Mouse (Mus musculus) kidney, adult 11 months (tissue): ENCODE data around the gene Trim71.

ENCODE experiments used
- DNase-seq: peaks from one replicate; pipeline ENCODE4 v3.0.0; 2022

Trim71 gene

GRCm38 (mm10) chr9:114556276-114556855 lies 7.8 kb downstream of the Trim71 start:
- no peak for DNase-seq

- DNase-seq: no peak
Observed at GRCm38 (mm10) chr9:114554355-114554979, 9.7 kb downstream of the Trim71 start.

GRCm38 (mm10) chr9:114553828-114554227 lies 10.3 kb downstream of the Trim71 start:
- no peak for DNase-seq

- no peak for DNase-seq
Observed at GRCm38 (mm10) chr9:114550033-114550432, 14.1 kb downstream of the Trim71 start.

- DNase-seq: no peak
Observed at GRCm38 (mm10) chr9:114549117-114549516, 15.1 kb downstream of the Trim71 start.

- no peak for DNase-seq
Observed at GRCm38 (mm10) chr9:114548496-114548895, 15.7 kb downstream of the Trim71 start.

- peak; percentile 51 for DNase-seq
Observed at GRCm38 (mm10) chr9:114547643-114548077, 16.5 kb downstream of the Trim71 start.

- DNase-seq: no peak
Observed at GRCm38 (mm10) chr9:114546765-114547164, 17.4 kb downstream of the Trim71 start.

- no peak for DNase-seq
Observed at GRCm38 (mm10) chr9:114544754-114545393, 19.3 kb downstream of the Trim71 start.

GRCm38 (mm10) chr9:114543882-114544753 lies 20.1 kb downstream of the Trim71 start:
- DNase-seq: peak; percentile 31

GRCm38 (mm10) chr9:114541279-114541741 lies 22.9 kb downstream of the Trim71 start:
- no peak for DNase-seq

- peak; percentile 24 for DNase-seq
Observed at GRCm38 (mm10) chr9:114538996-114539563, 25.1 kb downstream of the Trim71 start.

GRCm38 (mm10) chr9:114536628-114537027 lies 27.5 kb downstream of the Trim71 start:
- no peak for DNase-seq

GRCm38 (mm10) chr9:114534747-114535517 lies 29.2 kb downstream of the Trim71 start:
- no peak for DNase-seq

- no peak for DNase-seq
Observed at GRCm38 (mm10) chr9:114533848-114534247, 30.3 kb downstream of the Trim71 start.

- DNase-seq: peak; percentile 24
Observed at GRCm38 (mm10) chr9:114531276-114531675, 32.9 kb downstream of the Trim71 start.

GRCm38 (mm10) chr9:114528680-114529048 lies 35.5 kb downstream of the Trim71 start:
- no peak for DNase-seq

GRCm38 (mm10) chr9:114527992-114528679 lies 36.0 kb downstream of the Trim71 start:
- peak; percentile 33 for DNase-seq

GRCm38 (mm10) chr9:114527085-114527484 lies 37.1 kb downstream of the Trim71 start:
- peak; percentile 35 for DNase-seq

- no peak for DNase-seq
Observed at GRCm38 (mm10) chr9:114526581-114526980, 37.6 kb downstream of the Trim71 start.

- no peak for DNase-seq
Observed at GRCm38 (mm10) chr9:114525891-114526290, 38.3 kb downstream of the Trim71 start.
